Mouse (Mus musculus): ENCODE data around the gene Nrbp1. TPM values are rescaled to one million over a fixed set of nuclear protein-coding genes. Genes with fewer than 3 reads are reported as not detected.

Nrbp1 gene
- polyA plus RNA-seq, 1 experiment from 2014 or later, result 169 TPM

- peak overlapping the region; percentile 96 for H3K27ac ChIP-seq
- peak; percentile 77 for ATAC-seq (replicated peaks)
- peak overlapping the region; percentile 92 for H3K4me3 ChIP-seq
- peak overlapping the region; percentile 87 for H3K9ac ChIP-seq
- H3K36me3 ChIP-seq (replicated peaks), result no peaks in the 10 kb centered on the region
- no peaks in the 10 kb centered on the region for H3K27me3 ChIP-seq (replicated peaks)
- under 1% methylated on average over 40 of the region's 40 CpGs for WGBS
- H3K4me1 ChIP-seq, result peaks cover 25% of the 10 kb centered on the region
- no peaks in the 10 kb centered on the region for H3K9me3 ChIP-seq
- peak overlapping the region; percentile 64 for H3K4me2 ChIP-seq
Observed at GRCm38 (mm10) chr5:31219911-31220447, 20.7 kb upstream of the Nrbp1 start.

- peak; percentile 93 for ATAC-seq (replicated peaks)
- Histone ChIP-seq H3K4me2 (peak within 1 kb of the TSS; percentile 64), H3K9me3 (no peaks in the 10 kb centered on the region), H3K27me3 (replicated peaks) (no peaks in the 10 kb centered on the region), H3K4me1 (peaks cover 25% of the 10 kb centered on the region), H3K9ac (peak within 1 kb of the TSS; percentile 87), H3K27ac (peak within 1 kb of the TSS; percentile 96), H3K36me3 (replicated peaks) (no peaks in the 10 kb centered on the region), H3K4me3 (peak within 1 kb of the TSS; percentile 92)
- WGBS, result under 1% methylated on average over 69 of the region's 70 CpGs
Observed at GRCm38 (mm10) chr5:31220448-31221303, 20.0 kb upstream of the Nrbp1 start, which contains the start of gene Ppm1g. TSS of gene Ppm1g (minus strand) at chr5:31220687.

DNA sequence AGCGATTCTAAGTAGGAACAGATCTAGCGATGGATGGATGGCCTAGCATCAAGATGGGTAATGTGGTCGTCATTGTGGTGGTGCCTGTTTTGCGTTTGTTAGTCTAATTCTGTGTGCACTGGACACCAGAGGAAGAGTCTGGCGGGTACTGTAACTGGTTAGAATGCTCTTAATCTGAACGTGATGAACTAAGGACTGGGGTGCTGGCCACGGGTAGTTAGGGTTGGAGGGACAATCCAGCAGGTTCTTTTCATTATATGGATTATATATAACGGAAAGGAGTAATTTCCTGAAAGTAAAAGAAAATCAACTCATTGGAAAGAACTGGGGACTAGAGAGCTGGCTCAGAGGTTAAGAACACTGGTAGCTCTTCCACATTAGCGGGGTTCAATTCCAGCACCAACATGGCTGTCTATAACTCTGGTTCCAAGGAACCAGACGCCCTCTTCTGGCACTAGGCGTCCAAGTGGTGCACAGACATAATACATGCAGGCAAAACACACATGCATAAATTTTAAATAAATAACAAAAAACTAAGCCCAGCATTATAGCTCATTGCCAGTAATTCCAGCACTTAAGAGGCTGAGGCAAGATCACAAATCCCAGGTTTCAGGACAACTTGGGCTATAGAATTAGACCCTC is 19.2 kb upstream of the Nrbp1 start:
- Histone ChIP-seq H3K9me3 (no peaks in the 10 kb centered on the region), H3K4me1 (peaks cover 25% of the 10 kb centered on the region), H3K27ac (peak overlapping the region; percentile 96), H3K36me3 (replicated peaks) (no peaks in the 10 kb centered on the region), H3K9ac (peak overlapping the region; percentile 87), H3K27me3 (replicated peaks) (no peaks in the 10 kb centered on the region), H3K4me3 (peak overlapping the region; percentile 92), H3K4me2 (peak overlapping the region; percentile 64)
- WGBS, result 10% methylated on average over 11 of the region's 11 CpGs
- peak; percentile 43 for ATAC-seq (replicated peaks)

- Histone ChIP-seq H3K27ac (no peak overlapping the region), H3K4me1 (peaks cover 22% of the 10 kb centered on the region), H3K4me3 (no peak overlapping the region), H3K9me3 (no peaks in the 10 kb centered on the region), H3K27me3 (replicated peaks) (no peaks in the 10 kb centered on the region), H3K36me3 (replicated peaks) (no peaks in the 10 kb centered on the region), H3K4me2 (no peak overlapping the region), H3K9ac (no peak overlapping the region)
- 95% methylated on average over 9 of the region's 9 CpGs for WGBS
- ATAC-seq (replicated peaks), result no peak
Observed at GRCm38 (mm10) chr5:31222696-31223095, 18.0 kb upstream of the Nrbp1 start.

- 64% methylated on average over 1 of the region's 1 CpGs for WGBS
- no peak for ATAC-seq (replicated peaks)
- Histone ChIP-seq H3K4me3 (no peak overlapping the region), H3K36me3 (replicated peaks) (no peaks in the 10 kb centered on the region), H3K9me3 (no peaks in the 10 kb centered on the region), H3K4me1 (peaks cover 6% of the 10 kb centered on the region), H3K9ac (no peak overlapping the region), H3K27ac (no peak overlapping the region), H3K27me3 (replicated peaks) (no peaks in the 10 kb centered on the region), H3K4me2 (no peak overlapping the region)
Observed at GRCm38 (mm10) chr5:31226641-31227040, 14.0 kb upstream of the Nrbp1 start.

GRCm38 (mm10) chr5:31241522-31242034 is 914 bp downstream of the Nrbp1 start:
- Histone ChIP-seq H3K9me3 (no peaks in the 10 kb centered on the region), H3K9ac (peak overlapping the region; percentile 89), H3K27ac (peak overlapping the region; percentile 97), H3K4me3 (peak overlapping the region; percentile 91), H3K4me2 (peak overlapping the region; percentile 74), H3K4me1 (peaks cover 8% of the 10 kb centered on the region), H3K36me3 (replicated peaks) (peaks cover 24% of the 10 kb centered on the region), H3K27me3 (replicated peaks) (no peaks in the 10 kb centered on the region)
- under 1% methylated on average over 13 of the region's 13 CpGs for whole genome bisulfite sequencing
- ATAC-seq (replicated peaks), result no peak; the same call in 1 of the 2 replicates

DNA sequence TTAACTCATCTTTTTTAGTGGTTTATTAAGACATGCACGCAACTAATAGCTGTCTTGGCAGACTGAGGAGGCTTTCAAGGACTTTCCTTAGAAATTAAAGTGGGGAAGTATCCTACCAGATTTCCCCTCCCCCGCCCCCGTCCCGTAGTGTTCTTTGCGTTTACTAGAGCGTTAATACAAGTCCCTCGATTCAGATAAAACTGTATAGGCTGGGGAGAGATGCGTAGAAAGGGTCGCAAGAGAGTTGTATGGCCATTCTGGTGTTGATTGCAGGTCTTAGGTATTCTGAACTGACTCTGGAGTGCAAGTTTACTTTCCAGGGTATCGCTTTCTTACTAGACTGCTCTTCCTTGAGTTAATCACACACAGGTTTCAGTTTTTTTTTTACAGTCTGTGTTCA is 1.5 kb downstream of the Nrbp1 start:
- ATAC-seq (replicated peaks), result no peak
- Histone ChIP-seq H3K9me3 (no peaks in the 10 kb centered on the region), H3K9ac (peak overlapping the region; percentile 89; the same call in 1 of the 2 replicates), H3K4me3 (peak overlapping the region; percentile 91), H3K27ac (no peak overlapping the region), H3K4me2 (peak overlapping the region; percentile 74), H3K4me1 (peaks cover 8% of the 10 kb centered on the region), H3K27me3 (replicated peaks) (no peaks in the 10 kb centered on the region), H3K36me3 (replicated peaks) (peaks cover 29% of the 10 kb centered on the region)
- 24% methylated on average over 10 of the region's 10 CpGs for WGBS

DNA sequence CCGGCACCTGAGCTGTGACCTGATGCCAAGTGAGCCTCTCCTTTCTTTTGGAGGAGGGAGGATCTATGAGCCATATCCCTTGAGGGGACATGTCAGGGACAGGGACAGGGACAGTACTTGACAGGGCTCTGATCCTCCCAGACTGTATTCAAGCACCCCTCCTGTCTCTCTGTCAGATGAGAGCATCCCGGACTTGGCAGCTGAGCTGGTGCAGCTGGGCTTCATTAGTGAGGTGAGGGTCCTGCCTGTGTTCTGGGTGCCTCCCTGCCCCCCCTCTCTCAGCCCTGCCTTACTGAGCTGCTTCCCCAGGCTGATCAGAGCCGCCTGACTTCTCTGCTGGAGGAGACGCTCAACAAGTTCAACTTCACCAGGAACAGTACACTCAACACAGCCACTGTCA is 10.1 kb downstream of the Nrbp1 start:
- peaks cover 60% of the 10 kb centered on the region for H3K36me3 ChIP-seq (replicated peaks)
- 54% methylated on average over 4 of the region's 4 CpGs for WGBS

GRCm38 (mm10) chr5:31251541-31252101 is 11.0 kb downstream of the Nrbp1 start, which contains the start of gene Krtcap3:
TSS of gene Krtcap3 (plus strand) at chr5:31251691.
- peak; percentile 57 for ATAC-seq (replicated peaks)
- no peak within 1 kb of the TSS for H3K4me3 ChIP-seq
- H3K27ac ChIP-seq, result no peak within 1 kb of the TSS
- peaks cover 54% of the 10 kb centered on the region for H3K36me3 ChIP-seq (replicated peaks)
- no peaks in the 10 kb centered on the region for H3K9me3 ChIP-seq
- H3K4me2 ChIP-seq, result 0 out of 2 replicates have a peak within 1 kb of the TSS, but pooled peaks have one; percentile 10
- 16% methylated on average over 47 of the region's 47 CpGs for WGBS
- peaks cover 5% of the 10 kb centered on the region; the same call in 1 of the 2 replicates for H3K4me1 ChIP-seq
- H3K27me3 ChIP-seq (replicated peaks), result no peaks in the 10 kb centered on the region
- H3K9ac ChIP-seq, result no peak within 1 kb of the TSS

More for the DNA sequence above, 10.1 kb downstream of the Nrbp1 start:
- Histone ChIP-seq H3K4me2 (no peak overlapping the region), H3K9me3 (no peaks in the 10 kb centered on the region), H3K27me3 (replicated peaks) (no peaks in the 10 kb centered on the region), H3K9ac (no peak overlapping the region), H3K27ac (no peak overlapping the region), H3K4me3 (no peak overlapping the region), H3K4me1 (peaks cover 5% of the 10 kb centered on the region; the same call in 1 of the 2 replicates)
- ATAC-seq (replicated peaks), result peak; percentile 56

DNA sequence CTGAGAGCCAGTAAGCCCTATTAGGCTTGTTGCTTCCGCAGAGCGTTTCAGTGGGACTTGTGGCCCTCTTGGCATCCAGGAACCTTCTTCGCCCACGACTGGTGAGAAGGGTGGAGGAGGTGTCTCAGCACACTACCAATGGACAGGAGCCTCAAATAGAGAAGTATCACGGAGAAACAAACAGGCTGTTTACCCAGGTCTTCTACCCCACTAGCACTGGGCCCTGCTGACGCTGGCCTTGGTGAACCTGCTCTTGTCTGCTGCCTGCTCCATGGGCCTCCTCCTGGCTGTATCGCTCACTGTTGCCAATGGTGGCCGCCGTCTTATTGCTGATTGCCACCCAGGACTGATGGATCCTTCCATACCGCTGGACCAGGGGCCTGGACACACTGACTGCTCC is 11.5 kb downstream of the Nrbp1 start:
- no peak overlapping the region for H3K27ac ChIP-seq
- 60% methylated on average over 10 of the region's 10 CpGs for WGBS
- no peak overlapping the region for H3K9ac ChIP-seq
- H3K27me3 ChIP-seq (replicated peaks), result no peaks in the 10 kb centered on the region
- ATAC-seq (replicated peaks), result no peak
- H3K4me2 ChIP-seq, result no peak overlapping the region
- H3K4me1 ChIP-seq, result peaks cover 5% of the 10 kb centered on the region; the same call in 1 of the 2 replicates
- H3K9me3 ChIP-seq, result no peaks in the 10 kb centered on the region
- no peak overlapping the region for H3K4me3 ChIP-seq
- peaks cover 52% of the 10 kb centered on the region for H3K36me3 ChIP-seq (replicated peaks)

- Histone ChIP-seq H3K4me1 (peaks cover 5% of the 10 kb centered on the region; the same call in 1 of the 2 replicates), H3K36me3 (replicated peaks) (peaks cover 44% of the 10 kb centered on the region), H3K27me3 (replicated peaks) (no peaks in the 10 kb centered on the region), H3K4me3 (no peak overlapping the region), H3K9ac (no peak overlapping the region), H3K27ac (no peak overlapping the region), H3K9me3 (no peaks in the 10 kb centered on the region), H3K4me2 (no peak overlapping the region)
- WGBS, result 83% methylated on average over 16 of the region's 16 CpGs
- ATAC-seq (replicated peaks), result no peak
Observed at GRCm38 (mm10) chr5:31252795-31253545, 12.3 kb downstream of the Nrbp1 start.

Data from midbrain, embryonic 15.5 days (tissue).